Mouse (Mus musculus): Measurements from ENCODE around the gene Entpd5.

Gene Entpd5

GRCm38 (mm10) chr12:84327111-84327512 is 81.7 kb downstream of the Entpd5 start:
- DNase-seq (ENCODE audit: low read depth) = no peak
